Mouse (Mus musculus): Measurements from ENCODE around the gene Dbx2.

GRCm38 (mm10) chr15:95660368-95660767 lies 4.6 kb upstream of the Dbx2 start:
- no peak for TF ChIP-seq CTCF (IDR thresholded peaks at IDR 0.05)
- no peak for TF ChIP-seq POLR2A (IDR thresholded peaks at IDR 0.05; ENCODE audit: insufficient read depth, low read depth, low read length)
- no peak for TF ChIP-seq EP300 (IDR thresholded peaks at IDR 0.05; ENCODE audit: insufficient read depth, low read depth, low read length)
